Mouse (Mus musculus): Measurements from ENCODE around the gene Gpr183. TPM values are rescaled to one million over a fixed set of nuclear protein-coding genes. Genes with fewer than 3 reads are reported as not detected.

Gpr183 gene
- polyA plus RNA-seq, 1 experiment from 2014 or later: 1.7 TPM

GRCm38 (mm10) chr14:121992395-121993280 is 27.6 kb upstream of the Gpr183 start:
- peaks cover 4% of the 10 kb centered on the region; the same call in 1 of the 2 replicates for H3K4me1 ChIP-seq (ENCODE audit: control insufficient read depth, low read depth, low read length)
- 55% methylated on average over 13 of the region's 13 CpGs for WGBS (ENCODE audit: insufficient replicate concordance)
- H3K4me2 ChIP-seq (ENCODE audit: low read depth, low read length): no peak overlapping the region
- H3K9me3 ChIP-seq (replicated peaks; ENCODE audit: control insufficient read depth, low read length): no peaks in the 10 kb centered on the region
- no peak overlapping the region for H3K9ac ChIP-seq (ENCODE audit: low read depth, low read length)
- H3K4me3 ChIP-seq (ENCODE audit: low read depth, low read length): no peak overlapping the region
- no peaks in the 10 kb centered on the region for H3K27me3 ChIP-seq (ENCODE audit: control insufficient read depth, insufficient read depth, low read depth, low read length)
- no peaks in the 10 kb centered on the region for H3K36me3 ChIP-seq (ENCODE audit: control insufficient read depth, insufficient read depth)
- no peak; the same call in 1 of the 2 replicates for ATAC-seq (ENCODE audit: low read depth)
- no peak overlapping the region for H3K27ac ChIP-seq (ENCODE audit: low read length)

GRCm38 (mm10) chr14:121991921-121992320 is 26.9 kb upstream of the Gpr183 start:
- Histone ChIP-seq H3K36me3 (ENCODE audit: control insufficient read depth, insufficient read depth) (no peaks in the 10 kb centered on the region), H3K4me1 (ENCODE audit: control insufficient read depth, low read depth, low read length) (peaks cover 4% of the 10 kb centered on the region; the same call in 1 of the 2 replicates), H3K27me3 (ENCODE audit: control insufficient read depth, insufficient read depth, low read depth, low read length) (no peaks in the 10 kb centered on the region), H3K4me3 (ENCODE audit: low read depth, low read length) (no peak overlapping the region), H3K27ac (ENCODE audit: low read length) (no peak overlapping the region), H3K4me2 (ENCODE audit: low read depth, low read length) (no peak overlapping the region), H3K9me3 (replicated peaks; ENCODE audit: control insufficient read depth, low read length) (no peaks in the 10 kb centered on the region), H3K9ac (ENCODE audit: low read depth, low read length) (no peak overlapping the region)
- no peak for ATAC-seq (ENCODE audit: low read depth)

GRCm38 (mm10) chr14:121990897-121991296 is 25.9 kb upstream of the Gpr183 start:
- Histone ChIP-seq H3K4me1 (ENCODE audit: control insufficient read depth, low read depth, low read length) (peaks cover 4% of the 10 kb centered on the region; the same call in 1 of the 2 replicates), H3K9me3 (replicated peaks; ENCODE audit: control insufficient read depth, low read length) (no peaks in the 10 kb centered on the region), H3K27ac (ENCODE audit: low read length) (no peak overlapping the region), H3K9ac (ENCODE audit: low read depth, low read length) (no peak overlapping the region), H3K36me3 (ENCODE audit: control insufficient read depth, insufficient read depth) (no peaks in the 10 kb centered on the region), H3K27me3 (ENCODE audit: control insufficient read depth, insufficient read depth, low read depth, low read length) (no peaks in the 10 kb centered on the region), H3K4me2 (ENCODE audit: low read depth, low read length) (no peak overlapping the region), H3K4me3 (ENCODE audit: low read depth, low read length) (no peak overlapping the region)
- WGBS (ENCODE audit: insufficient replicate concordance): 71% methylated on average over 6 of the region's 6 CpGs
- no peak for ATAC-seq (ENCODE audit: low read depth)

GRCm38 (mm10) chr14:121989869-121990268 is 24.9 kb upstream of the Gpr183 start:
- no peaks in the 10 kb centered on the region for H3K27me3 ChIP-seq (ENCODE audit: control insufficient read depth, insufficient read depth, low read depth, low read length)
- 70% methylated on average over 3 of the region's 3 CpGs for WGBS (ENCODE audit: insufficient replicate concordance)
- H3K27ac ChIP-seq (ENCODE audit: low read length): no peak overlapping the region
- H3K4me2 ChIP-seq (ENCODE audit: low read depth, low read length): no peak overlapping the region
- peaks cover 2% of the 10 kb centered on the region; the same call in 1 of the 2 replicates for H3K4me1 ChIP-seq (ENCODE audit: control insufficient read depth, low read depth, low read length)
- no peak overlapping the region for H3K4me3 ChIP-seq (ENCODE audit: low read depth, low read length)
- H3K9me3 ChIP-seq (replicated peaks; ENCODE audit: control insufficient read depth, low read length): no peaks in the 10 kb centered on the region
- H3K36me3 ChIP-seq (ENCODE audit: control insufficient read depth, insufficient read depth): no peaks in the 10 kb centered on the region
- no peak for ATAC-seq (ENCODE audit: low read depth)
- no peak overlapping the region for H3K9ac ChIP-seq (ENCODE audit: low read depth, low read length)

GRCm38 (mm10) chr14:121989331-121989730 is 24.3 kb upstream of the Gpr183 start:
- peaks cover 2% of the 10 kb centered on the region; the same call in 1 of the 2 replicates for H3K4me1 ChIP-seq (ENCODE audit: control insufficient read depth, low read depth, low read length)
- no peaks in the 10 kb centered on the region for H3K36me3 ChIP-seq (ENCODE audit: control insufficient read depth, insufficient read depth)
- no peak overlapping the region for H3K9ac ChIP-seq (ENCODE audit: low read depth, low read length)
- H3K4me3 ChIP-seq (ENCODE audit: low read depth, low read length): no peak overlapping the region
- H3K4me2 ChIP-seq (ENCODE audit: low read depth, low read length): no peak overlapping the region
- H3K27ac ChIP-seq (ENCODE audit: low read length): no peak overlapping the region
- H3K9me3 ChIP-seq (replicated peaks; ENCODE audit: control insufficient read depth, low read length): no peaks in the 10 kb centered on the region
- 0 out of 2 replicates have a peak, but pooled peaks have one; percentile 27 for ATAC-seq (ENCODE audit: low read depth)
- no peaks in the 10 kb centered on the region for H3K27me3 ChIP-seq (ENCODE audit: control insufficient read depth, insufficient read depth, low read depth, low read length)
- WGBS (ENCODE audit: insufficient replicate concordance): 88% methylated on average over 3 of the region's 3 CpGs

- Histone ChIP-seq H3K27ac (ENCODE audit: low read length) (no peak overlapping the region), H3K9ac (ENCODE audit: low read depth, low read length) (no peak overlapping the region), H3K27me3 (ENCODE audit: control insufficient read depth, insufficient read depth, low read depth, low read length) (no peaks in the 10 kb centered on the region), H3K4me2 (ENCODE audit: low read depth, low read length) (no peak overlapping the region), H3K4me3 (ENCODE audit: low read depth, low read length) (no peak overlapping the region), H3K9me3 (replicated peaks; ENCODE audit: control insufficient read depth, low read length) (no peaks in the 10 kb centered on the region), H3K4me1 (ENCODE audit: control insufficient read depth, low read depth, low read length) (peaks cover 4% of the 10 kb centered on the region), H3K36me3 (ENCODE audit: control insufficient read depth, insufficient read depth) (no peaks in the 10 kb centered on the region)
- WGBS (ENCODE audit: insufficient replicate concordance): 64% methylated on average over 4 of the region's 4 CpGs
- no peak for ATAC-seq (ENCODE audit: low read depth)
These were observed 22.7 kb upstream of the Gpr183 start for GRCm38 (mm10) chr14:121987691-121988090.

- H3K27ac ChIP-seq (ENCODE audit: low read length): no peak overlapping the region
- no peaks in the 10 kb centered on the region for H3K36me3 ChIP-seq (ENCODE audit: control insufficient read depth, insufficient read depth)
- WGBS (ENCODE audit: insufficient replicate concordance): 57% methylated on average over 1 of the region's 1 CpGs
These were observed 22.3 kb upstream of the Gpr183 start for GRCm38 (mm10) chr14:121987287-121987686.

GRCm38 (mm10) chr14:121986028-121986427 is 21.0 kb upstream of the Gpr183 start:
- Histone ChIP-seq H3K4me1 (ENCODE audit: control insufficient read depth, low read depth, low read length) (peaks cover 5% of the 10 kb centered on the region), H3K9me3 (replicated peaks; ENCODE audit: control insufficient read depth, low read length) (no peaks in the 10 kb centered on the region), H3K9ac (ENCODE audit: low read depth, low read length) (no peak overlapping the region), H3K4me2 (ENCODE audit: low read depth, low read length) (no peak overlapping the region), H3K27ac (ENCODE audit: low read length) (no peak overlapping the region), H3K4me3 (ENCODE audit: low read depth, low read length) (no peak overlapping the region), H3K27me3 (ENCODE audit: control insufficient read depth, insufficient read depth, low read depth, low read length) (no peaks in the 10 kb centered on the region), H3K36me3 (ENCODE audit: control insufficient read depth, insufficient read depth) (no peaks in the 10 kb centered on the region)
- 47% methylated on average over 6 of the region's 6 CpGs for WGBS (ENCODE audit: insufficient replicate concordance)
- ATAC-seq (ENCODE audit: low read depth): no peak

More at GRCm38 (mm10) chr14:121987287-121987686, 22.3 kb upstream of the Gpr183 start:
- no peak for ATAC-seq (ENCODE audit: low read depth)
- Histone ChIP-seq H3K4me2 (ENCODE audit: low read depth, low read length) (no peak overlapping the region), H3K4me3 (ENCODE audit: low read depth, low read length) (no peak overlapping the region), H3K4me1 (ENCODE audit: control insufficient read depth, low read depth, low read length) (peaks cover 4% of the 10 kb centered on the region), H3K27me3 (ENCODE audit: control insufficient read depth, insufficient read depth, low read depth, low read length) (no peaks in the 10 kb centered on the region), H3K9me3 (replicated peaks; ENCODE audit: control insufficient read depth, low read length) (no peaks in the 10 kb centered on the region), H3K9ac (ENCODE audit: low read depth, low read length) (no peak overlapping the region)

- Histone ChIP-seq H3K9me3 (replicated peaks; ENCODE audit: control insufficient read depth, low read length) (no peaks in the 10 kb centered on the region), H3K4me3 (ENCODE audit: low read depth, low read length) (no peak overlapping the region), H3K4me2 (ENCODE audit: low read depth, low read length) (no peak overlapping the region), H3K4me1 (ENCODE audit: control insufficient read depth, low read depth, low read length) (peaks cover 5% of the 10 kb centered on the region), H3K36me3 (ENCODE audit: control insufficient read depth, insufficient read depth) (no peaks in the 10 kb centered on the region), H3K9ac (ENCODE audit: low read depth, low read length) (no peak overlapping the region), H3K27ac (ENCODE audit: low read length) (no peak overlapping the region), H3K27me3 (ENCODE audit: control insufficient read depth, insufficient read depth, low read depth, low read length) (no peaks in the 10 kb centered on the region)
- ATAC-seq (ENCODE audit: low read depth): no peak
- 18% methylated on average over 3 of the region's 3 CpGs for WGBS (ENCODE audit: insufficient replicate concordance)
These were observed 20.5 kb upstream of the Gpr183 start for GRCm38 (mm10) chr14:121985477-121985876.

All from liver, embryonic 16.5 days (tissue).